Mouse (Mus musculus): ENCODE data around the gene Hoxb4. TPM values are rescaled to one million over a fixed set of nuclear protein-coding genes. Genes with fewer than 3 reads are reported as not detected.

Hoxb4 gene
- total RNA-seq, 2 experiments from 2014 or later = 3.4 to 4.0 TPM

GRCm38 (mm10) chr11:96311520-96312417, 6.3 kb upstream of the Hoxb4 start:
- ATAC-seq (ENCODE audit: poor library complexity, severe bottlenecking) = peak; percentile 89

- ATAC-seq (ENCODE audit: poor library complexity, severe bottlenecking) = no peak
These were observed 4.9 kb upstream of the Hoxb4 start for GRCm38 (mm10) chr11:96313134-96313533.

DNA sequence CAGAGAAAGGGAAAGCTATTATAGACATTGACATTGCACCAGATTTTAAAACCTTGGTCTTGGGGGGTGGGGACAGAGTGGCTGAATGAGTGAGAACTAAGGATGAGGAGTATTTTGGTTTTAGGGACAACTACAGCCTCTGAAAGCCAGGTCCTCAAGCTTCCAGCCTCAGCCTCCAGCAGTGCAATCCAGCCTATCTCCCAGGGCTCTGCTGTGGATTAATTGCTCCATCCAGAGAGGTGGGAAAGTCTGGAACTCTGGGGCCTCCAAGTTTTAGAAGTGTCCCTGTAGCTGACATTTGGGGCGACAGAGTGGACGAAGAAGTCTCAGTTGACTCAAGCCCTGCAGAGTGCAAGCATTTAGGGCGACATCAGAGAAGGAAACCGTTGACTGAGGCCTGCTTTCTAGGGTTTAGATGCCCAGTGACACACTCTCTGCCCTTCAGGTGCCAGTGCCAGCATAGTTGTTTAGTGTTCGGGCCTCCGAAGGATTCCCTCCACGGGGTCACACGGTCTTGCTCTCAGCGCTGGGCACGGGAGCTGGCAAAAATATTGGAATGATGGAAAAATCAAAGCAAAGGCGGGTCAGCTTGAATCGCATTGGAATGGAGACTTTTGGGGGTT, 4.2 kb upstream of the Hoxb4 start:
- ATAC-seq (ENCODE audit: poor library complexity, severe bottlenecking) = no peak

GRCm38 (mm10) chr11:96314671-96315343, 3.3 kb upstream of the Hoxb4 start:
- ATAC-seq (ENCODE audit: poor library complexity, severe bottlenecking) = peak; percentile 26

GRCm38 (mm10) chr11:96315344-96315681, 2.8 kb upstream of the Hoxb4 start:
- no peak for ATAC-seq (ENCODE audit: poor library complexity, severe bottlenecking)

DNA sequence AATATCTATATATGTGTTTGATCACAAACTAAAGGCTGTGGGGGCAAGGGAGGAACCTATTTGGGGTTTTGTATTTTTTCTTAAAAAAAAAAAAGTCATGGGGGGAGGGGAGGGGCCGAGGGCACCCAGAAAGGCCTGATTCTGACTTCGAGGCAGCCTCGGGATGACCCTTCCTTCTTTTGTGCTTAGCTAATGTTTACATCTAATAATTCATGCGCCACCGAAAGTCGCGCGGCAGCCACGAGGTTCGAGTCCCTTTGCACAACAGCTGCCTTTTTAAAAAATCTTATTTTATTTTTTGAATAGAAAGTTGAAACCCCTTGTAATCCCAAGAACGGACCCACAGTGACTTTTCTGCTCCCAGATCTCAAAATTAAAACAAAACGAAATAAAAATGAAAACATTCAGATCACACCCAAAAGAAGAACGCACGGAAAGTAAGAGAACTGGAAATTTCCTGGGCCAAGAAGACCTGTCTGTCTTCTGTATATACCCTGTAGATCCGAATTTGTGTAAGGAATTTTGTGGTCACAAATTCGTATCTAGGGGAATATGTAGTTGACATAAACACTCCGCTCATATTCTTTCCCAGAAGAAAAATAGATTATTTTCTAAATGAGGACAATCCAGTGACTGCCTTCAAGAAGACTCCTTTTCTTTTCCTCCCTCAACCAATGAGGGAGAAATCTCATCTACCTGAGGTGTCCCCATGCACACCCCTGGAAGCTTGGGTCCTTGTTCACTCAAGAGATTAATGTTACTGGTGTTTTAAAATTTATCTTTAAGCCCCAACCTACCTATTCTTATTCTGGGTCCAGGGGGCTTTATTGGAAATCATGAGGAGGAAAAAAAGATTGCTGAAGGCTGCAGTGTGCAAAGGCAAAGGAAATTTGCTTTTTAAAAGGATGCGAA, 1.1 kb upstream of the Hoxb4 start:
- ATAC-seq (ENCODE audit: poor library complexity, severe bottlenecking) = no peak

GRCm38 (mm10) chr11:96318368-96319070, 452 bp downstream of the Hoxb4 start:
- ATAC-seq (ENCODE audit: poor library complexity, severe bottlenecking) = peak; percentile 75

DNA sequence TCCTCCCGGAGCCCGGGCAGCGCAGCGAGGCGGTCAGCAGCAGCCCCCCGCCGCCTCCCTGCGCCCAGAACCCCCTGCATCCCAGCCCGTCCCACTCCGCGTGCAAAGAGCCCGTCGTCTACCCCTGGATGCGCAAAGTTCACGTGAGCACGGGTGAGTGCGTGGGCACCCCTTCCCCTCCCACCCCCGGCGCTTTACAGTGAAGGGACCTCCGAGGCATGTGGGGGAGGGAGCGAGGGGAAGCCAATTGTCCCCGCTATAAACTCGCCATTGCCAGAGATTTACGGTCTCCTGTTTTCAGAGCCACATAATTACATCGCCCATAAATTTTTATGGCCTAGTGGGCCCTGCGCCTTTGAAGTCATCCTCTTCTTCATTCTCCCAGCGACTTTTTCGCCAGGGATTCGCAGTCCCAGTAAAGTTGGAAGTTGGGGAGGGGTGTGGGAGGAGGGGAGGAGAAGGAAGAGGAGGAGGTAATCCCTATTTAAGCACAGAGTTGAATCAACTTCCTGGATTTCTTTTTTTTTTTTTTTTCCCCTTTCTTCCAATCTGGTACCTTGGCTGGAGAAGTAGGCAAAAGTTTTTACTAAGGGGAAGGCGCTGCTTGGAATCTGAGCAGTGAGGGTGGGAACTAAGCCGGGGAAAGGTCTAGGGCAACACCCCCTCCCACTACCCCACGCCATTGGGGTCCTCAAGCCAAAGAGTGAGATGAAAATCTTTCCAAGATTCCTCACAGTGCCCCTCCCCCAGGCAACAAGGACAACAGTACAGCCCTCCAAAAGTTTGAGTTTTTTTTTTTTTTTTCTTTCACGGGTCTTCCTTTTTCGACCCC, 1.2 kb downstream of the Hoxb4 start:
- ATAC-seq (ENCODE audit: poor library complexity, severe bottlenecking) = no peak

GRCm38 (mm10) chr11:96319910-96320309, 1.8 kb downstream of the Hoxb4 start:
- ATAC-seq (ENCODE audit: poor library complexity, severe bottlenecking) = peak; percentile 47

DNA sequence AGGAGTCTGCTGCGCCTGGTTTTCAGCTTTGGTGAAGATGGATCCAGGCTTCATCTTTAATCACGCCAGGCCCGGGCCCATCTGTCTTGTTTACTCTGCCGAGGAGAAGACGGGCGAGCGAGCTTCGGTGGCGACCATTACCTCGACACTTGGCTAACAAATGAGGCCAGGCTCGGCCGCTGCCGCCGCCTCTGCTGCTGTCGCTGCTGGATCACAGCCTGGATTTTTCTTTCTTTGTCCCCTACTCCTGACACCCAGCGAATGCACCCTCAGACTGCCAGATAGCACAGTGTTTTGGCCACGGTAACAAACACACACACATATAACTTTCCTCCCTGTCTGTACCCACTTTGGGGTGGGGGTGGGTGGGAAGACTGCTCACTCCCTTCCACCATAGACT, 2.6 kb downstream of the Hoxb4 start:
- no peak for ATAC-seq (ENCODE audit: poor library complexity, severe bottlenecking)

DNA sequence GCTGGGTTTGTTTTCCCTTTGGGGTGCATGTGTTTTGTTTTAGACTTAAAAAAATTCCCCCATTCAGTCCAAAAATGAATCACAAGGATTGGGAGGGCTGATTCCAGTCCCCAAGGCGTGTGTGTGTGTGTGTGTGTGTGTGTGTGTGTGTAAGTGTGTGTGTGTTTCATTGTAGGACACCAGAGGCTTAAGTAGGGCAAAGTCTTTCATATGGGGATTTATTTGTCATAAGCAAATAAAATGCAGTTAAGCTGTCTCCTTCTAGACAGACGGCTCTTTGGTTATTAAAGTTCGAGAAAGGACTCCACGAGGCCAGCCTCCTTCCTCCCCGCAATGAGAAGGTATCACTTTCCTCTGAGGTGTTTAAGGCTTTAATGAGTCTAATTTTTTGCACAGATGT, 3.8 kb downstream of the Hoxb4 start:
- no peak for ATAC-seq (ENCODE audit: poor library complexity, severe bottlenecking)

DNA sequence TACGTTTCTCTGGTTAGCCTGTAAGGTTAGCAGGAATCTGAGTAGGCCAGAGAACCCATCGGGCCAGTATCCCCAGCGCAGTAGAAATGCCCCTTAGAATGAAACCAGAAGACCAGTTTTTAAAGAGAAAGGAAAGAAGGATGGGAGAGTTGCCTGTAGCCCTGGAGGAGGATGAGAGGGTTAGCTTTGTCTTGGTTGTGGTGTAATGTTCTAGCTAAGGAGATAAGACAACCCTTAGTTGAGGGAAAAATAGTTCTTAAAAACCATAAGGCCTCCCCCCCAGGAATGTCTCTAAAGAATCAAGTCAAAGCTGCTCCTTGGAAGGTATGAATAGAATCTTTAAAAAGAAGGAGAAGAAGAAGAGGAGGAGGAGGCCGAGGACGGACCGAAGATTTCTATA, 4.7 kb downstream of the Hoxb4 start:
- no peak for ATAC-seq (ENCODE audit: poor library complexity, severe bottlenecking)

DNA sequence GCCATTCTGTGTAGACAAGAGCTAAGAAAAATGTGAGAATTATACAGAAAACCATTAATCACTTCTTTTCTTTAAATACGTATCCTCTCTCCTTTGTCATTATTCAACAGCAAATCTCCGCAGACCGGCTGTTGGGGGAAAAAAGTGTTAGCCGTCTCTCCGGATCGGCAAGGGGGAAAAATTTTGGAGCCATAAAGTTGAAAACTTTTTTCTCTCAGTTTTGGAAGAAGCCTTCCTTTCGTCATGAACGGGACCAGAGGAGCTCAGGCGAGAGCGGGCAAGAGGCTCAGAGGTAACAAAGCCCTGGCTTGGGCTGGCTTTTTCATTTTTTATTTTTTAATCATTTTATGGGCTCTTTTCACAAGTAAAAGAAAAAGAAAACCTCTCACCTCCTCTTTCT, 5.1 kb downstream of the Hoxb4 start, which contains the start of gene Hoxb3:
Hoxb3 (plus strand) TSS at position 173 of the 400 bp plus-strand sequence.
- ATAC-seq (ENCODE audit: poor library complexity, severe bottlenecking) = no peak

GRCm38 (mm10) chr11:96324125-96324524, 6.1 kb downstream of the Hoxb4 start:
- no peak for ATAC-seq (ENCODE audit: poor library complexity, severe bottlenecking)

DNA sequence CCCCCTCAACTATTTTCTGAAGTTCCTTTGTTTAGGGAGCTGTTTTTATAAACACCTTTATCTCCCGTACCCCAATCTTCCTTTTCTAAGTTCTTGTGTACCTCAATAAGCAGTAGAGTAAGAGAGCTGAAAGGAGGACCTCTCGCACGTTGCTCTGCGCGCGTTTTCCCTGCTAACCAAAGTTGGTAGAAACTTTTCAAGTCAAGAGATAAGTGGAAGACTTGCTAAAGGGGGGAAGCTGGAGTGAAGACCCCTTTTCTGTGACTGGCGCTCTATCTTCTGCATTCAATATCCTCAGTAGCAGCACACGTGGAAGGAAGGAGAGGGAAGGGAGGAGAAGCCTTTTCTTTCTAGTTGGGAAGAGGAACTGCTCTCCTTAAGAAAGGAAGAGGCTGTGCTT, 6.9 kb downstream of the Hoxb4 start:
- no peak for ATAC-seq (ENCODE audit: poor library complexity, severe bottlenecking)

GRCm38 (mm10) chr11:96325747-96326212, 7.7 kb downstream of the Hoxb4 start:
- ATAC-seq (ENCODE audit: poor library complexity, severe bottlenecking) = no peak

DNA sequence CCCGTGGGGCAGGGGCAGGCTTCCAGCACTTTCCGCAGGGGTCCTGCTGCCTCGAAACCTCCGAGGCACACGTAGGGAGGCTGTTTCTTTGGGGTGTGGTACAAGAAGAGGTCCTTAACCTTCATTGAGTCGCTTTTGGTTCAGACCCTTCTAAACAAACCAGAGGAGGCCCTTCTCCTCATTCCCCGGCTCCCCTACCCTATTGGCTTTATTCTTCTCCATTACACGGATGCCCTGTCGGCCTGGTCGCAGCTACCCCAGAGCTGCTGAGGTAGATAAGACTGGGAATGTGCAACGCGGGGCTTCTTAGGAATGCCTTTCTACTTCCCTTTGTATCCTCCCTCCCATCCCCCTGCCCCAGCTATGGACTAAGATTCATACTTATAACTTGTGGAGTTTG, 8.6 kb downstream of the Hoxb4 start:
- no peak for ATAC-seq (ENCODE audit: poor library complexity, severe bottlenecking)

DNA sequence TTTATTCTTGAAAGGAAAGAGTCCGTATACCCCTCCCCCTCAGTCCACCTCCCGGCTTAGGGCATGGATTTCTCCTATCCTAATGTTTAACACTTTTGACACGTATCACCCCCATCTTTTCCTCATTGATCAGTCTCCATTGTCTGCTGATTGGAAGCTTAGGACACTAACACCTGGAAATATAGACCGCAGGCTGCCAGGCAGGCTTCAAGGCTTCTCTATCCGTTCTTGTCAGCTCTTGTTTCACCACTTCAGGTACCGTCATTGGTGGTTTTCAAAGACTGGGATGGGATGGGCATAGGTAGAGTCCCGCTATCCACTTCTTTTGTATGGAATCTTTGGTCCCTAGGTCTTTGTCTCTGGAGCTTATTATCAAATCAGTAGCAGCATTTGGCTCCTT, 9.1 kb downstream of the Hoxb4 start:
- ATAC-seq (ENCODE audit: poor library complexity, severe bottlenecking) = no peak

- ATAC-seq (ENCODE audit: poor library complexity, severe bottlenecking) = no peak
These were observed 9.7 kb downstream of the Hoxb4 start for GRCm38 (mm10) chr11:96327750-96328149.

Data from megakaryocyte, adult 5-6 weeks (primary cell).